Comparison of ENCODE assay signal across 12 mouse cellular contexts in genomic region chrX:152179670-152180656, GRCm38 (mm10). TPM values are rescaled to one million over a fixed set of nuclear protein-coding genes. Genes with fewer than 3 reads are reported as not detected.
DNase-seq lines count a peak whose midpoint lies in the region; ATAC-seq and TF ChIP-seq lines count a peak whose summit lies in the region.
"Had no signal": no experiment of that assay in that cellular context is flagged by ENCODE, and none has a peak within 500 bp of the region (broad histone marks: within the 10 kb centered on the region; RNA-seq: fewer than 3 reads in every experiment).

No protein-coding gene starts in this region.

- no peak for TF ChIP-seq CTCF in gastrocnemius, adult 2 months (IDR thresholded peaks at IDR 0.05)

- H3K79me2 ChIP-seq in macrophage (ENCODE audit: inconsistent target): peaks cover 60% of the 10 kb centered on the region

- no peak overlapping the region for H3K9ac ChIP-seq in kidney, embryonic 15.5 days
- H3K9ac ChIP-seq in kidney, embryonic 14.5 days (ENCODE audit: low read depth, low read length): no peak overlapping the region
- H3K9ac ChIP-seq: midbrain, embryonic 15.5 days had no signal

- peak overlapping the region; percentile 83 for H3K27ac ChIP-seq in gastrocnemius, adult 2 months
- H3K27ac ChIP-seq in kidney, embryonic 15.5 days: 0 out of 2 replicates have a peak overlapping the region, but pooled peaks have one; percentile 48
- H3K27ac ChIP-seq in kidney, embryonic 14.5 days (ENCODE audit: low read depth, low read length): no peak overlapping the region
- no peak overlapping the region for H3K27ac ChIP-seq in brown adipose tissue, adult 24 weeks (replicated peaks; ENCODE audit: low read depth, low read length)
- peak overlapping the region; percentile 62 for H3K27ac ChIP-seq in macrophage
- H3K27ac ChIP-seq: midbrain, embryonic 15.5 days had no signal

- H3K27me3 ChIP-seq in kidney, embryonic 15.5 days: peaks cover 60% of the 10 kb centered on the region
- peaks cover 4% of the 10 kb centered on the region for H3K27me3 ChIP-seq in kidney, embryonic 14.5 days (ENCODE audit: control insufficient read depth, insufficient read depth, low read length)

- peak overlapping the region; percentile 73 for H3K4me3 ChIP-seq in gastrocnemius, adult 2 months
- no peak overlapping the region for H3K4me3 ChIP-seq in kidney, embryonic 15.5 days (replicated peaks)
- no peak overlapping the region for H3K4me3 ChIP-seq in kidney, embryonic 14.5 days (ENCODE audit: low read length)
- peak overlapping the region; percentile 72 for H3K4me3 ChIP-seq in brown adipose tissue, adult 24 weeks (ENCODE audit: insufficient read depth, low read depth, low read length)
- H3K4me3 ChIP-seq in macrophage (ENCODE audit: inconsistent target): peak overlapping the region; percentile 45
- H3K4me3 ChIP-seq: midbrain, embryonic 15.5 days had no signal

- H3K4me1 ChIP-seq in kidney, embryonic 15.5 days: 0 out of 2 replicates have a peak, but pooled peaks cover 3% of the 10 kb centered on the region
- H3K4me1 ChIP-seq in kidney, embryonic 14.5 days (ENCODE audit: control insufficient read depth, insufficient read depth, low read length): 0 out of 2 replicates have a peak, but pooled peaks cover 4% of the 10 kb centered on the region
- peaks cover 3% of the 10 kb centered on the region for H3K4me1 ChIP-seq in brown adipose tissue, adult 24 weeks (ENCODE audit: control insufficient read depth, insufficient read depth, insufficient read length, low read length)
- H3K4me1 ChIP-seq: midbrain, embryonic 15.5 days had no signal

- 64% methylated on average over 7 of the region's 7 CpGs for WGBS in kidney, embryonic 15.5 days
- WGBS in kidney, embryonic 14.5 days: 73% methylated on average over 7 of the region's 7 CpGs
- WGBS in macrophage (ENCODE audit: missing documents): 15% methylated on average over 2 of the region's 7 CpGs

- ATAC-seq in kidney, embryonic 15.5 days (replicated peaks; ENCODE audit: low FRiP score): 0 out of 2 replicates have a peak, but pooled peaks have one; percentile 44
- no peak for ATAC-seq in kidney, embryonic 14.5 days (ENCODE audit: low FRiP score, low TSS enrichment)

- intact Hi-C loops in gastrocnemius, adult 2 months (cut with DNase I): loop anchor here (5.0 kb wide), 2 partner anchors 48 to 52 kb away; partner anchors contain the start of gene Kdm5c
- intact Hi-C loops in gastrocnemius, postnatal 14 days (cut with DNase I; ENCODE audit: low total_unique reads): no loop called here

- H3K36me3 ChIP-seq in kidney, embryonic 15.5 days: no peaks in the 10 kb centered on the region
- no peaks in the 10 kb centered on the region for H3K36me3 ChIP-seq in kidney, embryonic 14.5 days (ENCODE audit: control insufficient read depth, insufficient read depth, low read length)
- no peaks in the 10 kb centered on the region for H3K36me3 ChIP-seq in macrophage (ENCODE audit: inconsistent target)
- H3K36me3 ChIP-seq: midbrain, embryonic 15.5 days had no signal

- DNase-seq in gastrocnemius, adult 2 months: no peak
- no peak for DNase-seq in gastrocnemius, postnatal 14 days
- no peak for DNase-seq in right cerebral cortex, postnatal 25 days
- no peak for DNase-seq in right cerebral cortex, postnatal 10 days (ENCODE audit: low spot score in 2 of 2)
- DNase-seq: adrenal gland, postnatal 25 days; gastrocnemius, postnatal 36 days; left cerebral cortex, postnatal 4 days had no signal

- H3K4me2 ChIP-seq in kidney, embryonic 15.5 days: peak overlapping the region; percentile 54
- no peak overlapping the region for H3K4me2 ChIP-seq in kidney, embryonic 14.5 days (replicated peaks; ENCODE audit: low read depth, low read length)

- H3K9me3 ChIP-seq in kidney, embryonic 15.5 days (replicated peaks): no peaks in the 10 kb centered on the region
- H3K9me3 ChIP-seq in kidney, embryonic 14.5 days (ENCODE audit: control insufficient read depth, low read length): no peaks in the 10 kb centered on the region
- H3K9me3 ChIP-seq: midbrain, embryonic 15.5 days had no signal

RNA-seq across cellular contexts. Expression of gene Iqsec2, which starts 35.9 kb away (rescaled TPM):
- total RNA-seq in gastrocnemius, adult 2 months (2021): 10 to 100 TPM; 12.5 to 33.5 TPM
- 10 to 100 TPM; 15.7 to 18.3 TPM for total RNA-seq in gastrocnemius, postnatal 14 days (2021)
- polyA plus RNA-seq in kidney, embryonic 15.5 days (2015; fragmentation: Nextera tagmentation; extraction: Ambion mirVana): 3.9 and 5.0 TPM in 2 replicates
- polyA plus RNA-seq in kidney, embryonic 14.5 days (2014; fragmentation: Nextera tagmentation; extraction: Ambion mirVana): 3.8 and 4.0 TPM in 2 replicates
- polyA plus RNA-seq in brown adipose tissue, adult 24 weeks (2012; ENCODE audit: insufficient read depth, insufficient read length, missing spikeins): 36.4 and 55.1 TPM in 2 replicates
- 100 to 1,000 TPM in 10 of 26 experiments, 10 to 100 TPM in 16; 40.4 to 192 (median 90.7) TPM for total RNA-seq in macrophage (2018; cell fraction: chromatin; rRNA removed)
- 10 to 100 TPM; 33.2 to 70.2 (median 48.0) TPM for total RNA-seq in macrophage (2018; cell fraction: cytosol; rRNA removed)
- 100 to 1,000 TPM in 2 of 26 experiments, 10 to 100 TPM in 24; 48.3 to 198 (median 75.5) TPM for total RNA-seq in macrophage (2018; cell fraction: nucleus; rRNA removed)
- polyA plus RNA-seq in macrophage (2018): 26.0 to 39.1 TPM (median 29.2 TPM) in 3 replicates

RNA-seq across cellular contexts. Expression of gene Kdm5c, which starts 52.9 kb away (rescaled TPM):
- 10 to 100 TPM; 19.4 to 33.7 TPM for total RNA-seq in gastrocnemius, adult 2 months (2021)
- 10 to 100 TPM; 18.6 to 24.0 TPM for total RNA-seq in gastrocnemius, postnatal 14 days (2021)
- 43.4 and 44.0 TPM in 2 replicates for polyA plus RNA-seq in kidney, embryonic 15.5 days (2015; fragmentation: Nextera tagmentation; extraction: Ambion mirVana)
- 39.4 and 42.5 TPM in 2 replicates for polyA plus RNA-seq in kidney, embryonic 14.5 days (2014; fragmentation: Nextera tagmentation; extraction: Ambion mirVana)
- polyA plus RNA-seq in brown adipose tissue, adult 24 weeks (2012; ENCODE audit: insufficient read depth, insufficient read length, missing spikeins): 25.2 and 33.0 TPM in 2 replicates
- 100 to 1,000 TPM; 117 to 322 (median 147) TPM for total RNA-seq in macrophage (2018; cell fraction: chromatin; rRNA removed)
- 10 to 100 TPM; 42.1 to 74.0 (median 55.7) TPM for total RNA-seq in macrophage (2018; cell fraction: cytosol; rRNA removed)
- total RNA-seq in macrophage (2018; cell fraction: nucleus; rRNA removed): 100 to 1,000 TPM in 21 of 26 experiments, 10 to 100 TPM in 5; 91.0 to 221 (median 108) TPM
- 31.6 to 40.2 TPM (median 39.9 TPM) in 3 replicates for polyA plus RNA-seq in macrophage (2018)

Comparison
In these comparisons a context has a peak if more than half of its experiments do, and no peak if none do; other contexts are left out.
1. H3K27ac ChIP-seq: peak in gastrocnemius, adult 2 months (single experiment), kidney, embryonic 15.5 days (single experiment) and macrophage (single experiment); none in kidney, embryonic 14.5 days (single experiment) and brown adipose tissue, adult 24 weeks (single experiment).
2. H3K4me3 ChIP-seq: peak in gastrocnemius, adult 2 months (single experiment), brown adipose tissue, adult 24 weeks (single experiment) and macrophage (single experiment); none in kidney, embryonic 15.5 days (single experiment) and kidney, embryonic 14.5 days (single experiment).